Mouse (Mus musculus) kidney, embryonic 14.5 days (tissue): ENCODE results near the gene Zfp687. TPM values are rescaled to one million over a fixed set of nuclear protein-coding genes. Genes with fewer than 3 reads are reported as not detected.
"Not testable (repeated sequence)": the region's sequence is repeated elsewhere in the genome, so short reads cannot be mapped to it uniquely, and the experiment has no call there.

Source experiments
- ATAC-seq: fragments of 200-750 bp; cut with Nextera tagmentation; 2 replicates; pipeline ENCODE4 v1.8.0; 2017; ENCODE audit warnings: moderate number of reproducible peaks, mild to moderate bottlenecking, moderate TSS enrichment, moderate library complexity; ENCODE audit not compliant: low FRiP score, low TSS enrichment
- H3K27ac ChIP-seq: fragments of 300-500 bp; sonication (generic); 2 replicates; pipeline ENCODE4 v1.5.1; 2014; ENCODE audit warnings: low read depth, mild to moderate bottlenecking, low read length, moderate library complexity, mixed read lengths
- H3K27me3 ChIP-seq: fragments of 300-500 bp; sonication (generic); 2 replicates; pipeline ENCODE4 v1.6.1; 2014; ENCODE audit warnings: mild to moderate bottlenecking, low read length; ENCODE audit not compliant: control insufficient read depth, insufficient read depth
- H3K36me3 ChIP-seq: fragments of 300-500 bp; sonication (generic); 2 replicates; pipeline ENCODE4 v1.6.1; 2014; ENCODE audit warnings: low read length, mixed read lengths; ENCODE audit not compliant: control insufficient read depth, insufficient read depth
- H3K4me1 ChIP-seq: fragments of 300-500 bp; sonication (generic); 2 replicates; pipeline ENCODE4 v1.6.1; 2014; ENCODE audit warnings: low read length, mixed read lengths; ENCODE audit not compliant: control insufficient read depth, insufficient read depth
- H3K4me2 ChIP-seq: fragments of 300-500 bp; sonication (generic); replicated peaks from 2 replicates; pipeline ENCODE4 v1.6.1; 2014; ENCODE audit warnings: low read depth, mild to moderate bottlenecking, low read length
- H3K4me3 ChIP-seq: fragments of 300-500 bp; sonication (generic); 2 replicates; pipeline ENCODE4 v1.5.1; 2014; ENCODE audit warnings: mild to moderate bottlenecking, low read length
- H3K9ac ChIP-seq: fragments of 300-500 bp; sonication (generic); 2 replicates; pipeline ENCODE4 v1.6.1; 2014; ENCODE audit warnings: low read depth, mild to moderate bottlenecking, low read length, moderate library complexity
- H3K9me3 ChIP-seq: fragments of 300-500 bp; sonication (generic); 2 replicates; pipeline ENCODE4 v1.6.1; 2016; ENCODE audit warnings: low read length; ENCODE audit not compliant: control insufficient read depth
- WGBS: fragments of 180-500 bp; shearing (Covaris S2); extraction: QIAGEN DNeasy Blood & Tissue Kit; methylation state at CpG from one replicate; pipeline ENCODE4 v1.1.7; 2014; 5-methylcytosine and 5-hydroxymethylcytosine counted together
- polyA plus RNA-seq: library from polyadenylated mRNA; unstranded; fragments of >200 nt; fragmentation: Nextera tagmentation; extraction: Ambion mirVana; gene quantifications from 2 replicates; pipeline ENCODE4 v1.2.1, GENCODE M21; 2014

Zfp687 gene
- polyA plus RNA-seq, 1 experiment from 2014 or later = 38.1 TPM

DNA sequence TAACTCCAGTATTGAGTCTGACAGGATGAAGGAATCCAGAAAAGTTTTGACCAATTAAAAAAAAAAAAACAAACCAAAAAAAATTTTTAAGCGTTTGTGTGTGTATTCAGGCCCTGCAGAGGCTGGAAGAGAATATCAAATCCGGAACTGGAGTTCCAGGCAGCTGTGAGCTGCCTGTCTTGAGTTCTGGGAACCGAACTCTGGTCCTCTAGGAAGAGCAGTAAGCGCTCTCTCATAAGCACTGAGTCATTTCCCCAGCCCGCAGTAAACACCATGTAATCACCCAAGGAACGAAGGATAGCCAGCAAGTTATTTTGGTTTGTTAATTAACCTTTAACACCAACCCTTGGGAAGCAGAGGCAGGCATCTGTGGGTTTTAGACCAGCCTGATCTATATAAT is 28.0 kb upstream of the Zfp687 start:
- Histone ChIP-seq H3K4me2 (no peak overlapping the region), H3K4me1 (peaks cover 6% of the 10 kb centered on the region), H3K9me3 (no peaks in the 10 kb centered on the region), H3K4me3 (no peak overlapping the region), H3K27ac (no peak overlapping the region), H3K9ac (no peak overlapping the region), H3K27me3 (no peaks in the 10 kb centered on the region), H3K36me3 (peaks cover 2% of the 10 kb centered on the region)
- 70% methylated on average over 6 of the region's 6 CpGs for WGBS
- ATAC-seq = no peak

DNA sequence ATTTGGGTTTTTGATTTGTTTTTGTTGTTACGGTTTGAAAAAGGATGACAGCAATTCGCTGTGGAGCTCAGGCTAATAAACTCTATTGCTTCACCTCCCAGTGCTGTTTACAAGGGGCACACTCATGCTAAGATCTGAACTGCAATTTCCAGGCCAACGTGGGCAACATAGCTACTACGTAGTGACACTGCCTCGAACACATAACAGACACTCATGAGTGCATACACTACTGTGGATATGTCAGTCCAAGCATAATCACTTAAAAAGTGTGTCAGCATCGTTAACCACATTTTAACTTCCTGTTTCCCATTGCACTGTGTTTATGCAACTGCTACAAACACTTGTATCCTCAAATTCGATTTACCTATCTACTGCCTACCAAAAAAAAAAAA is 27.6 kb upstream of the Zfp687 start:
- H3K4me3 ChIP-seq = peak overlapping the region; percentile 90
- ATAC-seq = peak; percentile 58
- H3K9ac ChIP-seq = 0 out of 2 replicates have a peak overlapping the region, but pooled peaks have one; percentile 19
- no peaks in the 10 kb centered on the region for H3K9me3 ChIP-seq
- peaks cover 6% of the 10 kb centered on the region for H3K36me3 ChIP-seq
- H3K27me3 ChIP-seq = no peaks in the 10 kb centered on the region
- H3K27ac ChIP-seq = peak overlapping the region; percentile 13; the same call in 1 of the 2 replicates
- H3K4me2 ChIP-seq = peak overlapping the region; percentile 43
- peaks cover 6% of the 10 kb centered on the region for H3K4me1 ChIP-seq
- whole genome bisulfite sequencing = 20% methylated on average over 7 of the region's 7 CpGs

DNA sequence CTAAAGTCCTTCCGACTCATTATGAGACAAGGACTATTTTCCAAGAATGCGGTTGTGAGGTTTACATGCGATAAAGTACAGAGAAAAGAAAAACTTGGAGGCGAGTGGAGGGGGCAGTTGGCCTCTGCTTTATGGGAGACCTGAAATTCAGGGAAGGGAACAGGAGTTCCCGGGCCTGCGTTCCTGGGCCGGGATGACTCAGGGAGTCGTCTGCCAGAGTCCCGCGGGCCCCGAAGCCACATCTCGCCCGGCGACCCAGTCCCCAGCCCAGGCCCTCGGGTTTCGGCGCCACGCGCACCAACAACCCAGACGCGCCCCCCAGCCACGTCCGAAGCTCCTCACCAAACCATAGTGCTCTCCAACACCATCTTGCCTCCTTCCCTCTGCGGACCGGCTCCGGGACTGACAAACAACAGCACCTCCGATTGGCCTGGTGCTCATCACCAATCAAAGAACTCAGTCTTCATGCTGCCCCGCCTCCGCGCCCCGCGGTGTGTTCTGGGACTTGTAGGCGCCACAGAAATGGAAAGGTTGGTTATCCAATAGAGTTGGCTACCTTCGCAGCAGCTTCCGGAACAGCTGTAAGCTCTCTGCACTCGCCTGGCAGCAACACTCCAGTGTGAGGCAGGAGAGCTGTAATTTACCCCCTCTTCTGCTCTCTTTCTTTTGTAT is 27.1 kb upstream of the Zfp687 start, which contains the start of gene Psmd4:
Gene Psmd4, minus strand, starts transcription at position 449 of the 672 bp plus-strand sequence.
- peaks cover 6% of the 10 kb centered on the region for H3K4me1 ChIP-seq

DNA sequence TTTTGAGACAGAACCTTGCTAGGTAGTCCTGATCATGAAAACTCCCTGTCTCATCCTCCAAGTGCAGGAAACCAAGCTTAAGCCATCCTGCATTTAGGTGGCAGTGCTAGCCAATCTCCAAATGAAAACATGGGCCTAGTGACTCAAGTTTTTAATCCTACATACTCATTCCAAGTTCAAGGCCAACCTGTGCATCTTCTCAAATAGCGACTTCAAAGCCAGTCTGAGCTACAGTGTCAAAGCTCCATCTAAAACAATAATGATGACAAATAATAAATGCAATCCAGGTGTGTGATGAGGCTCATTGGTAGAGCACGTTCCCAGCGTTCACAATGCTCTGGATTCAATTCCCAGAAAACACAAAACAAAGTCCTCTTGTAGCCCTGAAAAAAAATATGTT is 26.4 kb upstream of the Zfp687 start:
- no peaks in the 10 kb centered on the region for H3K9me3 ChIP-seq
- peak overlapping the region; percentile 90 for H3K4me3 ChIP-seq
- ATAC-seq = no peak
- H3K9ac ChIP-seq = peak overlapping the region; percentile 84
- H3K4me1 ChIP-seq = peaks cover 6% of the 10 kb centered on the region
- peaks cover 8% of the 10 kb centered on the region for H3K36me3 ChIP-seq
- 11% methylated on average over 3 of the region's 3 CpGs for WGBS
- H3K27me3 ChIP-seq = no peaks in the 10 kb centered on the region
- no peak overlapping the region for H3K27ac ChIP-seq
- peak overlapping the region; percentile 76 for H3K4me2 ChIP-seq

More for the DNA sequence above, 27.1 kb upstream of the Zfp687 start, which contains the start of gene Psmd4:
- Histone ChIP-seq H3K4me2 (peak within 1 kb of the TSS; percentile 76), H3K4me3 (peak within 1 kb of the TSS; percentile 90), H3K27ac (peak within 1 kb of the TSS; percentile 13; the same call in 1 of the 2 replicates), H3K9ac (peak within 1 kb of the TSS; percentile 84), H3K9me3 (no peaks in the 10 kb centered on the region), H3K36me3 (peaks cover 7% of the 10 kb centered on the region), H3K27me3 (no peaks in the 10 kb centered on the region)
- WGBS = under 1% methylated on average over 36 of the region's 36 CpGs
- ATAC-seq = peak; percentile 98

DNA sequence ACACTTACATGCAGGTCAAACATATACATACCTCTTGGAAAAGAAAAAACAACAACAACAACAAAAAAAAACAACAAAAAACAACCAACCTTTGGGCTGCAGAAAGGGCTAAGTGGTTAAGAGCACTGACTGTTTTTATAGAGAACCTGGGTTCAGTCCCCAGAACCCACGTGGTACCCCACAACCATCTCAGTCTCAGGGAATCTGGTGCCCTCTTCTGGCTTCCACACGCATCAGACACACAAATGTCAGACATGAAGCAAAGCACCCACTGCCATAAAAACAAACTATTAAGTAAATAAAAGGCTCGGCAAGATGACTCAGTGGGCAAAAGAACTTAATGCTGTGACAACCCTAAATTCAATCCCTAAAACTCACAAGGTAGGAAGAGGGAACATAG is 14.7 kb upstream of the Zfp687 start:
- 68% methylated on average over 3 of the region's 3 CpGs for WGBS
- Histone ChIP-seq H3K4me3 (no peak overlapping the region), H3K4me1 (no peaks in the 10 kb centered on the region), H3K27me3 (no peaks in the 10 kb centered on the region), H3K36me3 (peaks cover 41% of the 10 kb centered on the region), H3K4me2 (no peak overlapping the region), H3K9ac (no peak overlapping the region), H3K27ac (no peak overlapping the region), H3K9me3 (no peaks in the 10 kb centered on the region)
- ATAC-seq = no peak

DNA sequence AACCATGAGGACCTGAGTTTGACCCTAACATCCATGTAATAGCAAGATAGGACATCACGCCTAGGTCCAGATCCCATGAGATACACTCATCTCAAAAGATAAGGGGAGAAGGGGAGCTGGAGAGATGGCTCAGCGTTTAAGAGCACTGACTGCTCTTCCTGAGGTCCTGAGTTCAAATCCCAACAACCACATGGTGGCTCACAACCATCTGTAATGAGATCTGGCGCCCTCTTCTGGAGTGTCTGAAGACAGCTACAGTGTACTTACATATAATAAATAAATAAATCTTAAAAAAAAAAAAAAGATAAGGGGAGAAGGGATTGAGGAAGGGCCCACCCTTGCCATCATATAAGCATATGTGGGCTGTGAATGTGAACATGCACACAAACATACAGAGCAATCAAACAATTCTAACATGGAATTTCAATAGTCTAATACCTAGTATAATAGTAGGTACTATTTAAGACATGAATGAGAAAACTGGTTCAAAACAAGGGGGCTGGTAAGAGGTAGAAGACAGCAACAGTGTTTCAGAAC is 14.1 kb upstream of the Zfp687 start:
- ATAC-seq, H3K4me1 ChIP-seq, H3K4me3 ChIP-seq, H3K9ac ChIP-seq, H3K9me3 ChIP-seq, H3K27ac ChIP-seq, H3K4me2 ChIP-seq, H3K27me3 ChIP-seq: not testable (repeated sequence)
- peaks cover 35% of the 10 kb centered on the region for H3K36me3 ChIP-seq
- 76% methylated on average over 3 of the region's 3 CpGs for WGBS

DNA sequence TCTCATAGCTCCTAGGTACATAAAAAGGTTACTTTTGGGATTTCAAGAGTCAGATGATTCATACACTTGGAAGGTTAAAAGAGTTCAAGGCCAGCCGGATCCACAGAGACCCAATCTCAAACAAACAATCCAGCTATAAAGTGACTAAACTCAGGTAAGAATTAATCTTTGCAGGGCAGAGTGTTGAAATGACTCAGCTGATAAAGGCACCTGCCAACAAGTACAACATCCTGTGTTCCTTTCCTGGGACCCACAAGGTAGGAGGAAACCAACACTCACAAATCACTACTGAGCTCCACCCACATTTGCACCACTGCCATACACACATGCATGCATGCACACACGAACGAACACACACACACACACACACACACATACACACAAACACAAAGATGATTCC is 13.4 kb upstream of the Zfp687 start:
- 80% methylated on average over 3 of the region's 3 CpGs for WGBS
- H3K4me3 ChIP-seq = no peak overlapping the region
- no peak overlapping the region for H3K27ac ChIP-seq
- no peak overlapping the region for H3K9ac ChIP-seq
- no peaks in the 10 kb centered on the region for H3K9me3 ChIP-seq
- peaks cover 28% of the 10 kb centered on the region for H3K36me3 ChIP-seq
- H3K27me3 ChIP-seq = no peaks in the 10 kb centered on the region
- H3K4me2 ChIP-seq = no peak overlapping the region
- no peak for ATAC-seq
- H3K4me1 ChIP-seq = no peaks in the 10 kb centered on the region

DNA sequence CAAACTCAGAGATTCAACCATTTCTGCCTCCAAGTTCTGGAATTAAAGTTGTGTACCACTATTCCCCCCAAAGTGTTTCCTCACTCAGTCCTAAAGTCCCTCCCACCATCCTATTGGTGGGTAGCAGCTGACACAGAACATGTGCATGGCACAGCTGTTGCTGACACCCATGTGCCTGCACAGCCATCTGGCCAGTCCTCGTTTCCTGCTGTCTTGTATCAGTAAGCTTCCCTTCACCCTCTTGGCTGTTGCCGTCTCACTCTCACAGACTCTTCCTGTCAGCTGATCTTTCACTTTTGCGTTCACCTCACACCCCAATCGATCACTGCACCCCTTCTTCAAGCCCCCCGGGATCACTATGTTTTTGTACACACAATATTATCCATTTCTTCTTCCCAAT is 12.5 kb upstream of the Zfp687 start:
- WGBS = 41% methylated on average over 5 of the region's 5 CpGs
- Histone ChIP-seq H3K9ac (no peak overlapping the region), H3K27me3 (no peaks in the 10 kb centered on the region), H3K9me3 (no peaks in the 10 kb centered on the region), H3K4me3 (no peak overlapping the region), H3K36me3 (peaks cover 19% of the 10 kb centered on the region), H3K27ac (no peak overlapping the region), H3K4me2 (no peak overlapping the region), H3K4me1 (no peaks in the 10 kb centered on the region)
- peak; percentile 28; the same call in 1 of the 2 replicates for ATAC-seq

DNA sequence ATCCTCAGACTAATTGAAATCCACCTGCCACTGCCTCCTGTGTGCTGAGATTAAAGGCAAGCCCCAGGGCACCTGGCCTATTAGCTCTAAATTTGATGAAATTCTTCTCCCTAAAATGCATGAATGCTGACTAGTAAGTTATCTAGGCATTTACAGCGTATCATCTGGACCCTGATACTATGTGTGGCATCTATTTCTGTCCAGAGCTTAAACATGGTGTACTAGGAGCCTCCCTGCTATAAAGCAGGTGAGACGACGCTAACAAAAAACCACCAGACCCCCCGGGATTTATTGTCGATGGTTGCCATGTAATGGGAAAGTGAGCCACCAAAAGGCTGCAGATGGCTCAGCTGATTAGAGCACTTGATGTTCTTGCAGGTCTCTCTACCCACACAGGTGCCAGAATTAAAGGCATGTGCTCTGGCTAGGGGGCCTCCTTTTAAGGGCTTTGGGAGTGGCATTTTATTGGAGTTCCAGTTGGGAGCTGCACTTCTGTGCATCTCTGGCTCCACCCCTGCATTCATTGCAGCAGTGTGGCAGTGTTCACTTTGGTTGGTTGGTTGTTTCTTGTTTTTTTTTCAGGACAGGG is 11.9 kb upstream of the Zfp687 start:
- H3K27ac ChIP-seq = no peak overlapping the region
- H3K27me3 ChIP-seq = no peaks in the 10 kb centered on the region
- no peak overlapping the region for H3K4me2 ChIP-seq
- H3K4me3 ChIP-seq = no peak overlapping the region
- no peaks in the 10 kb centered on the region for H3K9me3 ChIP-seq
- no peaks in the 10 kb centered on the region for H3K4me1 ChIP-seq
- H3K36me3 ChIP-seq = peaks cover 14% of the 10 kb centered on the region
- 38% methylated on average over 5 of the region's 5 CpGs for WGBS
- no peak overlapping the region for H3K9ac ChIP-seq
- ATAC-seq = no peak; the same call in 1 of the 2 replicates
